Mouse (Mus musculus) cortical plate, adult 2 months (tissue): ENCODE measurements around the gene Krtap7-1.

ENCODE experiments used
- CTCF ChIP-seq: fragments of 200-500 bp; IDR thresholded peaks from 2 replicates; pipeline ENCODE4 v1.5.1; 2011; ENCODE audit warnings: mild to moderate bottlenecking, control low read depth, low read length; ENCODE audit not compliant: insufficient read depth; ENCODE audit errors: extremely low read depth
- POLR2A ChIP-seq: fragments of 200-500 bp; IDR thresholded peaks from 2 replicates; pipeline ENCODE4 v1.6.1; 2011; ENCODE audit warnings: mild to moderate bottlenecking, low read length, control low read depth; ENCODE audit not compliant: insufficient read depth; ENCODE audit errors: extremely low read depth

GRCm38 (mm10) chr16:89477679-89478314, 30.3 kb downstream of the Krtap7-1 start:
- TF ChIP-seq CTCF (no peak), POLR2A (no peak)
